Mouse (Mus musculus): Measurements from ENCODE around the gene Ttbk2. TPM values are rescaled to one million over a fixed set of nuclear protein-coding genes. Genes with fewer than 3 reads are reported as not detected.

The Ttbk2 gene
- 21.0 and 22.6 TPM in 2 replicates for polyA plus RNA-seq (2012; rRNA removed)

DNA sequence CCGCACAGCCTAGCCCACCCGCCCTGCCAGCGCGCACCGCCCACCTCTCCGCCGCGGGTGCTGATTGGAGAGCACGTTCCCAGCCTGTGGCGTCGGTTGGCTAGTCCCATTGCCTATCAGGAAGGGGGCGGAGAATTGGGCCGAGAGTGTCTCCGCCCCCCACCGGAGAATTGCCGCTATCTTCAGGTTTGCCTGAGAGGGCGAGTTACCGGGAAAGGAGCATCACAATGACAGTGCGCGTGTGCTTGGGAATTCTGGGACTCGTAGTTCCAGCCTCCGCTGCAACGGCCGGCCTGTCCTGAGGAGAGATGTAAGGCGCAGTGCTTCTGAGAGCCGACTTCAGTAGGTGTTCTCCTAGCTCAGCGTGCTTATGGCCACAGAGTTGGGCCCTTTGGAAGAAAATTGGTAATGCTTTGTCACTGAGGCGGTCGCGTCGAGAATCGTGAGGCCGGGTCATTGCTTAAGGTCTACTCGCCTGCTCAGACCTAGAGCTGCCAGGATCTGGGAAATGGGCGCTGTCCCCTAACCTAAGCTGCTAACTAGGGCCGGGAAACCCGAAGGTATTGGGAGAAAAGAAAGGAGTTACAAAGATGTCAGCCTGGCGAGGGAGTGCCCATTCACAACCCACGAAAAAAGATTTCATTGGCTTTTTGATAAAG, at the start of gene Ttbk2:
Gene Ttbk2 (minus strand): TSS at position 181 of the 659 bp plus-strand sequence.

DNA sequence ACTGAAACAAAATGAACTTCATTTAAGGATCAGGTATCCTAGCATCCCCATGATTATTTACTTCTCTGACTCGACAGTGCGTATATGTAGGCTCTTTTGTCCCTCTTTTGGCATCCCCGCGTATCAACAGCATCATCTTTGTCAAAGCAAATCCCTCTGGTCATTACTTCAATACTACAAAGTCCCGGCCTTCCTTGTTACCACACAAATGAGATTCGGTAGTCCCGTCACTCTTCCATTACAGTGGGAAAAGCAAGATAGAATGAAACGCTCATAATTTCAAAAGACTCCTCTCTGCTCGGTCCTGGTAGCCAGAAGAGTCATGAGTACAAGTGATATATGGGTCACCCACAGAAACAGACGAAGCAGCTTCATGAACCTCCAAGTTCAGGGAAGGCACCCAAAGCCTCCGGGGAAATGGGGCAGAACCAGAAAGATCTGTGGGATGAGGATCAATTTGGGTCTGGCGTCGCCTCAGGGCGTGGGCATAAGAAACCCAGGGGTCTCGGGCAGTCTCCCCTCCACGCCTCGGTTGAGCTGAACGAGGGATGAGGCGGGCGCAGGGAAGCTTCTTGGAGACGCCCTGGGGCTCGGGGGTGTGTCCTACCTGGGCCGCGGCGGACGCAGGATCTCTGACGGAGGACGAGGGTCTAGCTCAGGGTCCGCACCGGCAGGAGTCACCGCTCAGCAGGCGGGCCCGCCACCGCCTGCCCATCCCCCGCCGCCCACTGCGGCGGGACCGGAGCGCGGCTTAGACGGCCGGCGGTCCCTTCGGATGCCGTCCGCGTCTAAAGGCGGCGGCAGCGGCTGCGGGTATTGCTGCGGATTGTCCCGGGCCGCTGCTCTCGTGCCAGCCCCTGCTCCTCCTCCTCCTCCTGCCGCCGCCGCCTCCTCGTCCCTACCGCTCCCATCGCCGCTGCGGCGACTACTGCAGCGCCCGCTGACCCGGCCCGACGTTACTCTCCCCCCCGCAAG, 668 bp downstream of the Ttbk2 start, which contains the start of gene Cdan1:
Gene Cdan1 (minus strand): TSS at position 680 of the 975 bp plus-strand sequence.

Other genes with a start within 250 kb of the Ttbk2 start
- 17.0 and 17.6 TPM in 2 replicates for gene Haus2, start 241.2 kb downstream of the Ttbk2 start, polyA plus RNA-seq (2012; rRNA removed)
- 24.2 and 25.5 TPM in 2 replicates for gene Lrrc57, start 241.1 kb downstream of the Ttbk2 start, polyA plus RNA-seq (2012; rRNA removed)
- 14.0 and 16.4 TPM in 2 replicates for gene Stard9, start 221.5 kb downstream of the Ttbk2 start, polyA plus RNA-seq (2012; rRNA removed)
- 32.6 and 35.4 TPM in 2 replicates for gene Cdan1, start 476 bp downstream of the Ttbk2 start, polyA plus RNA-seq (2012; rRNA removed)
- 22.1 and 23.6 TPM in 2 replicates for gene Ubr1, start 120.1 kb upstream of the Ttbk2 start, polyA plus RNA-seq (2012; rRNA removed)
- 20.5 and 21.8 TPM in 2 replicates for gene Tmem62, start 126.4 kb upstream of the Ttbk2 start, polyA plus RNA-seq (2012; rRNA removed)
- 74.7 and 75.5 TPM in 2 replicates for gene Ccndbp1, start 157.8 kb upstream of the Ttbk2 start, polyA plus RNA-seq (2012; rRNA removed)
- gene Epb42, start 186.5 kb upstream of the Ttbk2 start, polyA plus RNA-seq (2012; rRNA removed) = 0.05 and 0.06 TPM in 2 replicates
- 0.04 and 0.11 TPM in 2 replicates for gene Tgm5, start 235.2 kb upstream of the Ttbk2 start, polyA plus RNA-seq (2012; rRNA removed)

All from central nervous system, embryonic 18 days (tissue).